Mouse (Mus musculus): ENCODE data around the gene Cipc. TPM values are rescaled to one million over a fixed set of nuclear protein-coding genes. Genes with fewer than 3 reads are reported as not detected.
A peak's percentile ranks its signal among the peaks of the same experiment; 100 is the strongest.

Cipc gene
- polyA plus RNA-seq, 1 experiment from 2014 or later, result 23.8 TPM

DNA sequence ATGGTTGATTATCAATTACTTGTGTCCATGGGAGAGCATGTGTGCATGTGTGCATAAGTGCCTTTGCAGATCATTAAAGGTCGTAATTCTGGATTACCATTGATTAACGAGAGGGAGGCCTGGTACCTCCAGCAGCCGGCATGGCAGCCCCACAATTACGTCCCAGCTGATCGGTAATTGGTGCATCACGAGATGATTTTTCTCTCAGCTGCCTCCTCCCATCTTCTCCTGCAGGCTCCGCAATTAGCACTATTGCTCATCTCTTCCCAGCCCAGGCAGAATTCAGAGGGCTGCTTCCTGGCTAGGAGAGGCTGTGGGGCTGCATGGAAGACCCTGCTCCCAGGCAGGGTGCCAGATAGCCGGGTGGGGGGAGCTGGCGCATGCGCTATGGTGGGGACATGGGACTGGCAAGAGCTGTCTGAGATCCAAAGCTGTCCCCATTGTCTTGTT lies 35.3 kb upstream of the Cipc start:
- no peak overlapping the region for H3K4me2 ChIP-seq
- WGBS, result 56% methylated on average over 10 of the region's 10 CpGs
- peaks cover 14% of the 10 kb centered on the region for H3K4me1 ChIP-seq (replicated peaks; ENCODE audit: control insufficient read depth, insufficient read depth, low read length)
- H3K27ac ChIP-seq (ENCODE audit: low read depth, low read length), result no peak overlapping the region
- no peaks in the 10 kb centered on the region for H3K9me3 ChIP-seq (ENCODE audit: control insufficient read depth, low read length)
- no peak for DNase-seq (ENCODE audit: low spot score)
- no peak overlapping the region for H3K4me3 ChIP-seq (ENCODE audit: low read depth, low read length)
- ATAC-seq (replicated peaks; ENCODE audit: low FRiP score), result no peak
- no peak overlapping the region for H3K9ac ChIP-seq (ENCODE audit: low read depth, low read length)
- 0 out of 2 replicates have a peak, but pooled peaks cover 2% of the 10 kb centered on the region for H3K27me3 ChIP-seq (replicated peaks; ENCODE audit: control insufficient read depth, insufficient read depth, low read length)
- H3K36me3 ChIP-seq (ENCODE audit: control insufficient read depth, insufficient read depth, low read length), result no peaks in the 10 kb centered on the region

DNA sequence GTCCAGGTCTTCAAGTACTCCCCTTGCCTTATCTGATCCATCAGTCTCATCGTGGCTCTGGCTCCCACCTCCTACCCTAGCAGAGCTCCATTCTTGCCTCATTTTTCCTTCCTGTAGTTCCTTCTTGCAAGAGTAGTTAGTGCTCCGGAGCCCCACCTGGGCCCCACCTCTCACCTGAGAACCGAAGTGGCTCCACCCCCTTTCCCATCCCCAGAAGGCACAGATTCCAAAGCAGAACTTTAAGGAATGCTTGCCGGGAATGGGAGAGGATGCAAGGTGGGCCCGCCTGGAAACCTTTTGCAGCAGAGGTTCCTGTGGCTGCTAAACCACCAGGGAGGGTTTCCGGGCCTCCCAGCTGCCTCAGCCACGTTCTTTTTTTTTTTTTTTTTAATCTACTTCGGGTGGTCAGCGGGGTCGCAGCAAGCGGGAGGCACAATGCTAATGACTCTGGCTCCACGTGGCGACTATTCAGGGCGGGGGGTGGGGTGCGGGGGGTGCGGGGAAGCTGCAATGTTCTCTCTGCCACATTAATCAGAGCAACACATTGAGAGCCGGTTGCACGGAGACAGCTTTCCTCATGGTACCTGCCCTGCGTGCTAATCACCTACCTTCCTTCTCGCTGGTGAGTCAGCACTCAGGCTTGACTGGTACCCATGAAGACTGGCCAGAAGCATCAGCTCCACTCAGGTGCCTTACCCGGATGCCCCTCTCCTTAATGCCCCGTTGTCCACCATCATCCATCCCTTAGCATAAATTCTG lies 34.3 kb upstream of the Cipc start:
- Histone ChIP-seq H3K4me1 (replicated peaks; ENCODE audit: control insufficient read depth, insufficient read depth, low read length) (peaks cover 18% of the 10 kb centered on the region), H3K36me3 (ENCODE audit: control insufficient read depth, insufficient read depth, low read length) (no peaks in the 10 kb centered on the region), H3K4me3 (ENCODE audit: low read depth, low read length) (no peak overlapping the region), H3K9me3 (ENCODE audit: control insufficient read depth, low read length) (no peaks in the 10 kb centered on the region), H3K27ac (ENCODE audit: low read depth, low read length) (no peak overlapping the region), H3K27me3 (replicated peaks; ENCODE audit: control insufficient read depth, insufficient read depth, low read length) (0 out of 2 replicates have a peak, but pooled peaks cover 2% of the 10 kb centered on the region), H3K4me2 (peak overlapping the region; percentile 16; the same call in 1 of the 2 replicates), H3K9ac (ENCODE audit: low read depth, low read length) (no peak overlapping the region)
- DNase-seq (ENCODE audit: low spot score) (no peak), ATAC-seq (replicated peaks; ENCODE audit: low FRiP score) (no peak)
- 7% methylated on average over 22 of the region's 22 CpGs for WGBS

GRCm38 (mm10) chr12:86914351-86914750 lies 32.5 kb upstream of the Cipc start:
- WGBS, result 40% methylated on average over 2 of the region's 2 CpGs
- Histone ChIP-seq H3K9me3 (ENCODE audit: control insufficient read depth, low read length) (no peaks in the 10 kb centered on the region), H3K4me2 (peak overlapping the region; percentile 25), H3K4me3 (ENCODE audit: low read depth, low read length) (no peak overlapping the region), H3K36me3 (ENCODE audit: control insufficient read depth, insufficient read depth, low read length) (no peaks in the 10 kb centered on the region), H3K27ac (ENCODE audit: low read depth, low read length) (peak overlapping the region; percentile 53), H3K4me1 (replicated peaks; ENCODE audit: control insufficient read depth, insufficient read depth, low read length) (peaks cover 33% of the 10 kb centered on the region), H3K9ac (ENCODE audit: low read depth, low read length) (no peak overlapping the region), H3K27me3 (replicated peaks; ENCODE audit: control insufficient read depth, insufficient read depth, low read length) (0 out of 2 replicates have a peak, but pooled peaks cover 2% of the 10 kb centered on the region)
- no peak for DNase-seq (ENCODE audit: low spot score)
- peak; percentile 40; the same call in 1 of the 2 replicates for ATAC-seq (replicated peaks; ENCODE audit: low FRiP score)

- Histone ChIP-seq H3K4me3 (ENCODE audit: low read depth, low read length) (no peak overlapping the region), H3K9me3 (ENCODE audit: control insufficient read depth, low read length) (no peaks in the 10 kb centered on the region), H3K4me2 (peak overlapping the region; percentile 25), H3K36me3 (ENCODE audit: control insufficient read depth, insufficient read depth, low read length) (no peaks in the 10 kb centered on the region), H3K27me3 (replicated peaks; ENCODE audit: control insufficient read depth, insufficient read depth, low read length) (0 out of 2 replicates have a peak, but pooled peaks cover 2% of the 10 kb centered on the region), H3K4me1 (replicated peaks; ENCODE audit: control insufficient read depth, insufficient read depth, low read length) (peaks cover 34% of the 10 kb centered on the region), H3K27ac (ENCODE audit: low read depth, low read length) (peak overlapping the region; percentile 53), H3K9ac (ENCODE audit: low read depth, low read length) (no peak overlapping the region)
- WGBS, result 39% methylated on average over 6 of the region's 6 CpGs
- ATAC-seq (replicated peaks; ENCODE audit: low FRiP score) (peak; percentile 46), DNase-seq (ENCODE audit: low spot score) (no peak)
Measured at GRCm38 (mm10) chr12:86914756-86915155, 32.1 kb upstream of the Cipc start.

GRCm38 (mm10) chr12:86915617-86916016 lies 31.2 kb upstream of the Cipc start:
- no peaks in the 10 kb centered on the region for H3K9me3 ChIP-seq (ENCODE audit: control insufficient read depth, low read length)
- ATAC-seq (replicated peaks; ENCODE audit: low FRiP score) (no peak), DNase-seq (ENCODE audit: low spot score) (no peak)
- peaks cover 34% of the 10 kb centered on the region for H3K4me1 ChIP-seq (replicated peaks; ENCODE audit: control insufficient read depth, insufficient read depth, low read length)
- H3K27ac ChIP-seq (ENCODE audit: low read depth, low read length), result no peak overlapping the region
- H3K4me3 ChIP-seq (ENCODE audit: low read depth, low read length), result no peak overlapping the region
- H3K36me3 ChIP-seq (ENCODE audit: control insufficient read depth, insufficient read depth, low read length), result no peaks in the 10 kb centered on the region
- no peak overlapping the region for H3K4me2 ChIP-seq
- 0 out of 2 replicates have a peak, but pooled peaks cover 2% of the 10 kb centered on the region for H3K27me3 ChIP-seq (replicated peaks; ENCODE audit: control insufficient read depth, insufficient read depth, low read length)
- 77% methylated on average over 7 of the region's 7 CpGs for WGBS
- no peak overlapping the region for H3K9ac ChIP-seq (ENCODE audit: low read depth, low read length)

DNA sequence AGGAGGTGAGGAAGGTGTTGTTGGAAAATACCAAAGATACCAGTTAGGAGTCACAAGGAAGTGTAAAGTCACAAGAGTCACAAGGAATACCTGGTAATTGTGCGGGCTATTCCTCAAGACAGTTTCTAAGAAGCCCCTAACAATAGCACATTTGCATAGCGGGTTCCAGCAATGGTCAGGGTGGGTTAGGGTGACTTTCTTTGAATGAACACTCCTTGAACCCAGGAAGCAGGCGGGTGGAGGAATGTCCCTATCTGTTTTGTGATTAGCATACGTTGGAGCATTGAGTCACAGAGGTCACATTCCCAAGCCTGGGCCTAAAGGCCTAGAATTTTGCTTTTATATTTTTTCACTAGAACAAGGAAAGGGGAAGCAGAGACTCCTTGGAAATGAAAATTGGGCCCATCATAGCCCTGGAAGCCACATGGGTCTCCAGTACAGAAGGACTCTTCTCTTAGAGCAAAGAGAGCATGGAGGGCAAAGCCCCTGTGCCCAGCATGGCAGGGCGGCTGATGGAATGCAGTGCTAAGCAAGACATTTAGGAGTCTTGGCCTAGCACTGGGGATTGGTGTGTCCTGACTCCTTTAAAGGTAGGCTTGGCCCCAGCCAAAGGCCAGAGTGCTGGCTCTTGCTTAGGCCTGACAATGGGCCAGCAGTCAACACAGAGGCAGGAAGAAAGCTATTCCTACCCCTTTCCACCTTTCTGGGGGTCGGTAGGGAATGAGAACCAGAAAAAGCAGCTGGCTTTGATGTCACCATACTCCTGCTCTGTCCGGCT lies 29.9 kb upstream of the Cipc start:
- Histone ChIP-seq H3K27ac (ENCODE audit: low read depth, low read length) (no peak overlapping the region), H3K27me3 (replicated peaks; ENCODE audit: control insufficient read depth, insufficient read depth, low read length) (0 out of 2 replicates have a peak, but pooled peaks cover 2% of the 10 kb centered on the region), H3K4me1 (replicated peaks; ENCODE audit: control insufficient read depth, insufficient read depth, low read length) (peaks cover 32% of the 10 kb centered on the region), H3K9ac (ENCODE audit: low read depth, low read length) (no peak overlapping the region), H3K4me2 (no peak overlapping the region), H3K36me3 (ENCODE audit: control insufficient read depth, insufficient read depth, low read length) (no peaks in the 10 kb centered on the region), H3K4me3 (ENCODE audit: low read depth, low read length) (no peak overlapping the region), H3K9me3 (ENCODE audit: control insufficient read depth, low read length) (no peaks in the 10 kb centered on the region)
- ATAC-seq (replicated peaks; ENCODE audit: low FRiP score) (no peak), DNase-seq (ENCODE audit: low spot score) (no peak)
- WGBS, result 76% methylated on average over 7 of the region's 7 CpGs

- Histone ChIP-seq H3K4me1 (replicated peaks; ENCODE audit: control insufficient read depth, insufficient read depth, low read length) (peaks cover 27% of the 10 kb centered on the region), H3K36me3 (ENCODE audit: control insufficient read depth, insufficient read depth, low read length) (no peaks in the 10 kb centered on the region), H3K9me3 (ENCODE audit: control insufficient read depth, low read length) (no peaks in the 10 kb centered on the region), H3K27me3 (replicated peaks; ENCODE audit: control insufficient read depth, insufficient read depth, low read length) (no peaks in the 10 kb centered on the region), H3K9ac (ENCODE audit: low read depth, low read length) (no peak overlapping the region), H3K4me3 (ENCODE audit: low read depth, low read length) (no peak overlapping the region), H3K27ac (ENCODE audit: low read depth, low read length) (no peak overlapping the region), H3K4me2 (peak overlapping the region; percentile 31; the same call in 1 of the 2 replicates)
- peak; percentile 44 for ATAC-seq (replicated peaks; ENCODE audit: low FRiP score)
- 32% methylated on average over 11 of the region's 11 CpGs for WGBS
- DNase-seq (ENCODE audit: low spot score), result peak; percentile 35
Measured at GRCm38 (mm10) chr12:86918361-86918967, 28.4 kb upstream of the Cipc start.

- peaks cover 26% of the 10 kb centered on the region for H3K4me1 ChIP-seq (replicated peaks; ENCODE audit: control insufficient read depth, insufficient read depth, low read length)
- no peak overlapping the region for H3K4me2 ChIP-seq
- no peaks in the 10 kb centered on the region for H3K27me3 ChIP-seq (replicated peaks; ENCODE audit: control insufficient read depth, insufficient read depth, low read length)
- no peak for DNase-seq (ENCODE audit: low spot score)
- ATAC-seq (replicated peaks; ENCODE audit: low FRiP score), result no peak
- H3K4me3 ChIP-seq (ENCODE audit: low read depth, low read length), result no peak overlapping the region
- no peaks in the 10 kb centered on the region for H3K36me3 ChIP-seq (ENCODE audit: control insufficient read depth, insufficient read depth, low read length)
- no peak overlapping the region for H3K9ac ChIP-seq (ENCODE audit: low read depth, low read length)
- WGBS, result 74% methylated on average over 17 of the region's 17 CpGs
- no peaks in the 10 kb centered on the region for H3K9me3 ChIP-seq (ENCODE audit: control insufficient read depth, low read length)
- H3K27ac ChIP-seq (ENCODE audit: low read depth, low read length), result no peak overlapping the region
Measured at GRCm38 (mm10) chr12:86918983-86919722, 27.7 kb upstream of the Cipc start.

All from liver, embryonic 11.5 days (tissue).